Mouse (Mus musculus) spleen, postnatal 4 days (tissue): ENCODE measurements around the gene Ube2h.
A peak's percentile ranks its signal among the peaks of the same experiment; 100 is the strongest.
"Not testable (repeated sequence)": the region's sequence is repeated elsewhere in the genome, so short reads cannot be mapped to it uniquely, and the experiment has no call there.

Experiments used
- DNase-seq, 2 experiments: peaks; one replicate each; pipeline ENCODE4 v3.0.0; 2022; ENCODE audit warnings: low spot score in 2 of 2

Gene Ube2h

GRCm38 (mm10) chr6:30243347-30244007 lies 60.9 kb downstream of the Ube2h start:
- DNase-seq, result no peak

DNA sequence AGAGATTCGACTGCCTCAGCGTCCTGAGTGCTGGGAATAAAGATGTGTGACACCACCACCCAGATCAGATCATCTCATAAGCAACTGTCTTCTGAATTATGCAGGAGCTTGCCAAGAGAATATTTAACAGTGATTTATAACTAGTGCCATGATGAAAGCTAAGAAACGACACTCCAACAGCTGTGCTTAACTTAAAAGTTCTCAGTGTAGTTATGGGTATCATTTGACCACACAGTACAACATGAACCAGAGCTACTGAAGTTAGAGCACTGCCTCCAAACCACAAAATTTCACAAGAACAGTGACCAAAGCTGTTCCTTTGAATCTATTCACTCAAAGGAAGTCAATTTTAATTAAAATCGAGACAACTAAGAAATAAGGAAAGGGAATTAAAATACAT lies 61.4 kb downstream of the Ube2h start:
- no peak for DNase-seq

GRCm38 (mm10) chr6:30240105-30240504 lies 64.2 kb downstream of the Ube2h start:
- no peak for DNase-seq

DNA sequence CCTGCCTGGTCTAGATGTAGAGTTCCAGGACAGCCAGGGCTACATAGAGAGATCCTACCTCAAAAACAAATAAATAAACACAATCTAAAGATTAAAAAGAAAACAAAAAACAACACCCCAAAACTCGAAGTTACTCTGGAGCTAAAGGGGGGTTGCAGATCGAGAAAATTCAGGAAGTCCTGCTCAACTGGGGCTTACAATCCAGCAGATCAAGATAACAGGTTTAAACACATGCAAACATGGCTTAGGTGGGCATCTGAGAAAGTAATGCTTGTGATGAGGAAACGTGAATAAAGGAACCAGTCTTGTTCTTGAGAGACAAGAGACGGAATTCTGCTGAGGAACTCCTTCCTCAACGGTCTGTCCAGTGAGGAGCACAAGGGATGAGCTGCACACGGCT lies 65.1 kb downstream of the Ube2h start:
- no peak for DNase-seq

GRCm38 (mm10) chr6:30238079-30238478 lies 66.3 kb downstream of the Ube2h start:
- DNase-seq, result no peak

DNA sequence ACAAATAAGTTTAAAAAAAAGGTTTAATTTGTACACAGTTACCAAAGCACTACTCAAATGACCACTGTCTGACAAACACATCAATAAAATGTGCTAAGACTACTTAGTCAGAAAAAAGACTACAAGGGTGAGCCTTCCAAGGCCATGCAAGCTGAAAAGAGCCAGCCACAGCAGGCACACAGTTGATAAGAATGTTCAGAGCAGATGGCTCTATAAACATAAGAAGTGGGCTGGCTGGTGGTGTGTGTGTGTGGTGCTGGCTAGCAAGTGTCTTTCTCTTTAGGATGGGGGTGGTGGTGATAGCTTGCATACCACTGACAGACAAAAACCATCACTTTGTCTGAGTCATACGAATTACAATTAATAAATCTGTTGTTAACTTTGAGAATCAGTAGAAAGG lies 67.8 kb downstream of the Ube2h start:
- DNase-seq, result no peak

- no peak for DNase-seq
Measured at GRCm38 (mm10) chr6:30231758-30232293, 72.5 kb downstream of the Ube2h start.

- no peak for DNase-seq
Measured at GRCm38 (mm10) chr6:30230246-30230645, 74.1 kb downstream of the Ube2h start.

DNA sequence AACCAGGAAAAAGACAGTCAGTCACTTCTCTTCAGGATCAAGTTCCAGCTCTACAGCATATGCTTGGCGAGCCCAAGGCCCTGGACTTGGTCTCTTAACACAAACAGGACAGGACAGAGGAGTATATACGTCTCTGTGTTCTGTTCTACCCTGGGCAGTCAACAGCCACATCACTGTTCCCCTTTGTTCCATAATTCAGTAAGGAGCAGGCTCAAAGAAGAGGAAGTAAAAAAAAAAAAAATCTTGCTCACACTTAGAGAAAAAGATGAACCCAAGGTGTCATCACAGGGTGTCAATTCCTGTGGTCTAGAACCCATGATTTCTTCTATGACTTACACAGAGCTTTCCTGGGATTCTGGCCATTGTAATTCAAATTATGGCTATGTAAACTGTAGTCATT lies 75.4 kb downstream of the Ube2h start:
- DNase-seq, result no peak

GRCm38 (mm10) chr6:30228353-30228752 lies 76.0 kb downstream of the Ube2h start:
- no peak for DNase-seq

GRCm38 (mm10) chr6:30226971-30227700 lies 77.2 kb downstream of the Ube2h start:
- no peak for DNase-seq

DNA sequence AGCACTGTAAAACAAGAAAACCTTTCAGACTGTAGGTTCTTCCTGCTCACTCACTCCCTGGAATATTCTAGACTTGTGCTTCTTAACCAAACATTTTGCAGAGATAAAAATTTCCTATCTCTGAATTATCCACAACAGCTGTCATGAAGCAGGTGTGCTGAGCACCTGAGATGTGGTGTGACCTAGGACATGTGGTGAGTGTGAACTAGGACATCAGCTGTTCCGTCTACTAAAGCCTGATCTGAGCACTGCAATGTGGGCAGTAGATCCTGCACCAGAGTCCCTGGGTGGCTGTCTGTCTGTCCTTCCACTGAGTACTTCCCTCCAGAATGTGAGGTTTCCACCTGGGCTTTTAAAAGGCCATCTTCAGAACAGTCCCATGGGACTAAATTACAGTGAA lies 79.6 kb downstream of the Ube2h start:
- no peak for DNase-seq

- DNase-seq, result no peak
Measured at GRCm38 (mm10) chr6:30222321-30222720, 82.0 kb downstream of the Ube2h start.

GRCm38 (mm10) chr6:30217581-30217980 lies 86.8 kb downstream of the Ube2h start:
- DNase-seq, result no peak

- no peak for DNase-seq
Measured at GRCm38 (mm10) chr6:30212468-30212867, 91.9 kb downstream of the Ube2h start.

- DNase-seq, result no peak
Measured at GRCm38 (mm10) chr6:30211641-30212455, 92.5 kb downstream of the Ube2h start.

GRCm38 (mm10) chr6:30210788-30211187 lies 93.6 kb downstream of the Ube2h start:
- DNase-seq, result peak; percentile 72 to 91

DNA sequence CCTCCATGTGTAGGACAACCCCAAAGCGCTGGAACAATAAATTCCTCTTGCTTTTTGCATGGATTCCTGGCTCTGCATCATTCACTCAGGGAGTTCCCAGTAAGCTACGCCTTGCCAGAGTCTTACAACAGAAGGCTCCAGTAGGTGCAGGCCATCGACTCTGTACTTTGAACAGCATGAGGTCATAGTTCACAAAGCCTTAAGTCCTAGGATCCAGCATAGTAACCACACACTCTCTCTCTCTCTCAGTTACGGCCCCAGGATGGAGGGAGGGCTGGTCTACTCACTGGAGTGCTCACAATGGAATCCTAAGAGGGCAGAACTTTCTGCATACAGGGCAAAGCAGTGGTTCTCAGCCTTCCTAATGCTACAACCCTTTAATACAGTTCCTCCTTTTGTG lies 95.5 kb downstream of the Ube2h start:
- no peak for DNase-seq

GRCm38 (mm10) chr6:30205587-30206202 lies 98.6 kb downstream of the Ube2h start:
- DNase-seq, result peak; percentile 80 to 94

DNA sequence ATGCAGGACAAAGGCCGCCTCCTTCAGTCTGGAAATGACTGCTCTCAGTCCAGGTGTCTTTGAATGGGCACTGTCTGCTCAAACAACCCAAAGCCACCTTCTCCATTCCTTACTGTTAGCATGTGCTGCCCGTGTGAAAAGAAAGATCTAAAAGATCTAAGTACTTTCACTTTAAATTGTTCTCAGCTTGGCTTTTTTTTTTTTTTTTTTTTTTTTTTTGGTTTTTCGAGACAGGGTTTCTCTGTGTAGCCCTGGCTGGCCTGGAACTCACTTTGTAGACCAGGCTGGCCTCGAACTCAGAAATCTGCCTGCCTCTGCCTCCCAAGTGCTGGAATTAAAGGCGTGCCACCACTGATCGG lies 99.2 kb downstream of the Ube2h start:
- DNase-seq, result not testable (repeated sequence)

DNA sequence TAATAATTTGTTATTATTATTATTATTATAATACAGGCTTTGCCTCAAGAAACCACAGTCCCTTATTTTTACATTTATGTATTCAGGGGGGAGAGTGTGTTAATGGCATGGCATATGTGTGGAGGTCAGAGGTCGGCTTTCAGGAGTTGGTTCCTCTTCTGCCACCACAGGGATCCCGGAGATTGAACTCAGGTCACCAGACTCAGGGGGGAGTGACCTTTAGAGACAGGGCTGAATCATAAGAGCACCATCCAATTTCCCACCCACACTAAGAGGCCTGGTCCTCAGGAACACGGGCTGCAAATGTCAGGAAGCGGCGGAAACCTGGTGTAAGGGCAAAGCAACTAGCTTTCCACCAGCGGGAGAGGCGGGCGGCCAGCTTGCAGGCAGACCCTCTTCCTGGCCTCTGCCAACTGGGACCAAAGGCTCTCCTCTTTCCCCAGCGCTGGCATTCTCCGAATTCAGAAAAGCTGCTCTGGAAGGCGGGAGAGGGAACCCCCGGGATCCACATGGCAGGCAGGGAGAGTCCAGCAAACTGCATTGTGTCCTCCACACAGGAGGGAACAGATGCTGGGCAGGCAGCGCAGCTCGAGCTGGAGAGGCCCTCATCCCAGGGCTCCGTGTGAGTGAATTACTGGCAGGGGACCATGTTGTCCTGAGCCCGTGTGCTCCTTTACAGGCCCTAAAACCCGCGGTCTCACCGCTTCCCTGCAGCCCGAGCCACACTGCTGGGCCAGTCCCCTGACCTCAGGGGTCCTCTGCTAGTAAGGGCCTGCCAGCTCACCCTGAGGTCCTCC lies 99.8 kb downstream of the Ube2h start:
- no peak for DNase-seq
